Mouse (Mus musculus) testis, adult 2 months (tissue): ENCODE measurements around the gene Samd4. TPM values are rescaled to one million over a fixed set of nuclear protein-coding genes. Genes with fewer than 3 reads are reported as not detected.

Experiments
- H3K27ac ChIP-seq: fragments of 200-500 bp; 2 replicates; pipeline ENCODE4 v1.5.1; 2012; ENCODE audit warnings: low read depth, low read length; ENCODE audit not compliant: control insufficient read depth, insufficient read depth
- H3K27me3 ChIP-seq: fragments of 200-500 bp; 2 replicates; pipeline ENCODE4 v1.6.1; 2012; ENCODE audit warnings: mild to moderate bottlenecking, low read length, moderate library complexity; ENCODE audit not compliant: control insufficient read depth, insufficient read depth
- H3K36me3 ChIP-seq: fragments of 200-500 bp; 2 replicates; pipeline ENCODE4 v1.6.1; 2012; ENCODE audit warnings: mild to moderate bottlenecking, low read length; ENCODE audit not compliant: control insufficient read depth, insufficient read depth
- H3K4me1 ChIP-seq: fragments of 200-500 bp; 2 replicates; pipeline ENCODE4 v1.6.1; 2012; ENCODE audit warnings: low read length; ENCODE audit not compliant: control insufficient read depth, insufficient read depth
- H3K4me3 ChIP-seq: fragments of 200-500 bp; 2 replicates; pipeline ENCODE4 v1.5.1; 2012; ENCODE audit warnings: low read depth, mild to moderate bottlenecking, low read length, moderate library complexity, mixed read lengths; ENCODE audit not compliant: control insufficient read depth
- CTCF ChIP-seq: fragments of 200-500 bp; IDR thresholded peaks from 2 replicates; pipeline ENCODE4 v1.5.1; 2012; ENCODE audit warnings: low read depth, mild to moderate bottlenecking, inconsistent platforms, low read length, moderate library complexity; ENCODE audit not compliant: control insufficient read depth, insufficient read depth, insufficient replicate concordance
- POLR2A ChIP-seq: fragments of 200-500 bp; IDR thresholded peaks from 2 replicates; pipeline ENCODE4 v1.6.1; 2012; ENCODE audit warnings: low read depth, mild to moderate bottlenecking, inconsistent platforms, low read length, moderate library complexity; ENCODE audit not compliant: control insufficient read depth
- polyA plus RNA-seq: library from polyadenylated mRNA; depleted of rRNA; stranded (reverse); fragments of >200 nt; gene quantifications from 2 replicates; pipeline ENCODE4 v1.2.3, GENCODE M21; 2012

Gene Samd4
- polyA plus RNA-seq, 1 experiment: 693 TPM

GRCm38 (mm10) chr14:46945903-46946490, 63.3 kb downstream of the Samd4 start:
- Histone ChIP-seq H3K27me3 (no peaks in the 10 kb centered on the region), H3K36me3 (no peaks in the 10 kb centered on the region), H3K27ac (no peak overlapping the region), H3K4me1 (peaks cover 4% of the 10 kb centered on the region; the same call in 1 of the 2 replicates), H3K4me3 (no peak overlapping the region)
- no peak for TF ChIP-seq CTCF
- no peak for TF ChIP-seq POLR2A

GRCm38 (mm10) chr14:46947644-46948043, 65.0 kb downstream of the Samd4 start:
- no peaks in the 10 kb centered on the region for H3K36me3 ChIP-seq
- H3K27ac ChIP-seq: no peak overlapping the region
- TF ChIP-seq POLR2A (no peak), CTCF (no peak)
- no peaks in the 10 kb centered on the region for H3K4me1 ChIP-seq
- H3K4me3 ChIP-seq: no peak overlapping the region
- H3K27me3 ChIP-seq: no peaks in the 10 kb centered on the region

GRCm38 (mm10) chr14:46950527-46951384, 68.1 kb downstream of the Samd4 start:
- TF ChIP-seq CTCF (no peak), POLR2A (no peak)
- Histone ChIP-seq H3K4me1 (no peaks in the 10 kb centered on the region), H3K27me3 (no peaks in the 10 kb centered on the region), H3K27ac (no peak overlapping the region), H3K36me3 (no peaks in the 10 kb centered on the region), H3K4me3 (no peak overlapping the region)

- Histone ChIP-seq H3K4me1 (no peaks in the 10 kb centered on the region), H3K4me3 (no peak overlapping the region), H3K36me3 (no peaks in the 10 kb centered on the region), H3K27ac (no peak overlapping the region), H3K27me3 (no peaks in the 10 kb centered on the region)
- TF ChIP-seq POLR2A (no peak), CTCF (no peak)
These were observed 69.6 kb downstream of the Samd4 start for GRCm38 (mm10) chr14:46952264-46952663.

- no peaks in the 10 kb centered on the region for H3K27me3 ChIP-seq
- H3K4me1 ChIP-seq: no peaks in the 10 kb centered on the region
- TF ChIP-seq CTCF (no peak), POLR2A (no peak)
- H3K36me3 ChIP-seq: no peaks in the 10 kb centered on the region
- H3K27ac ChIP-seq: no peak overlapping the region
- H3K4me3 ChIP-seq: no peak overlapping the region
These were observed 72.5 kb downstream of the Samd4 start for GRCm38 (mm10) chr14:46955109-46955508.

GRCm38 (mm10) chr14:46955574-46956043, 73.0 kb downstream of the Samd4 start:
- no peak for TF ChIP-seq POLR2A
- no peak for TF ChIP-seq CTCF
- Histone ChIP-seq H3K36me3 (no peaks in the 10 kb centered on the region), H3K27me3 (no peaks in the 10 kb centered on the region), H3K4me1 (no peaks in the 10 kb centered on the region), H3K27ac (no peak overlapping the region), H3K4me3 (no peak overlapping the region)

GRCm38 (mm10) chr14:46956121-46956520, 73.5 kb downstream of the Samd4 start:
- TF ChIP-seq POLR2A (no peak), CTCF (no peak)

More at GRCm38 (mm10) chr14:46956121-46956520, 73.5 kb downstream of the Samd4 start:
- Histone ChIP-seq H3K4me1 (no peaks in the 10 kb centered on the region), H3K27me3 (no peaks in the 10 kb centered on the region), H3K27ac (no peak overlapping the region), H3K36me3 (no peaks in the 10 kb centered on the region), H3K4me3 (no peak overlapping the region)
